In genomic region chr17:84656653-84657421, GRCm38 (mm10) we compare ENCODE assay signal across 18 mouse cellular contexts. TPM values are rescaled to one million over a fixed set of nuclear protein-coding genes. Genes with fewer than 3 reads are reported as not detected.
DNase-seq lines count a peak whose midpoint lies in the region; ATAC-seq and TF ChIP-seq lines count a peak whose summit lies in the region.
"Had no signal": no experiment of that assay in that cellular context is flagged by ENCODE, and none has a peak within 500 bp of the region (broad histone marks: within the 10 kb centered on the region; RNA-seq: fewer than 3 reads in every experiment).

No protein-coding gene starts in this region.

- H3K9ac ChIP-seq in kidney, postnatal 0 days (ENCODE audit: low read depth, low read length): no peak overlapping the region
- no peak overlapping the region for H3K9ac ChIP-seq in forebrain, embryonic 12.5 days
- H3K9ac ChIP-seq in hindbrain, embryonic 13.5 days: 0 out of 2 replicates have a peak overlapping the region, but pooled peaks have one; percentile 0
- H3K9ac ChIP-seq in neural tube, embryonic 12.5 days: no peak overlapping the region

- 33% methylated on average over 19 of the region's 19 CpGs for WGBS in kidney, postnatal 0 days
- 53% methylated on average over 19 of the region's 19 CpGs for WGBS in kidney, adult 2 months
- WGBS in forebrain, embryonic 12.5 days: 72% methylated on average over 19 of the region's 19 CpGs
- 34% methylated on average over 19 of the region's 19 CpGs for WGBS in hindbrain, embryonic 13.5 days
- WGBS in neural tube, embryonic 12.5 days: 35% methylated on average over 19 of the region's 19 CpGs

- no peak overlapping the region for H3K4me3 ChIP-seq in kidney, postnatal 0 days (replicated peaks; ENCODE audit: low read depth, low read length)
- no peak overlapping the region for H3K4me3 ChIP-seq in kidney, adult 2 months (ENCODE audit: insufficient read depth, low read depth, low read length)
- H3K4me3 ChIP-seq in forebrain, embryonic 12.5 days (replicated peaks): no peak overlapping the region
- no peak overlapping the region for H3K4me3 ChIP-seq in hindbrain, embryonic 13.5 days
- H3K4me3 ChIP-seq in neural tube, embryonic 12.5 days: no peak overlapping the region

- no peak overlapping the region for H3K4me2 ChIP-seq in kidney, postnatal 0 days (ENCODE audit: low read length)
- no peak overlapping the region for H3K4me2 ChIP-seq in forebrain, embryonic 12.5 days
- peak overlapping the region; percentile 25 for H3K4me2 ChIP-seq in hindbrain, embryonic 13.5 days
- peak overlapping the region; percentile 21; the same call in 1 of the 2 replicates for H3K4me2 ChIP-seq in neural tube, embryonic 12.5 days (replicated peaks)

- DNase-seq in kidney, postnatal 0 days (ENCODE audit: low spot score): peak; percentile 48
- DNase-seq in kidney, adult 2 months: no peak
- no peak for DNase-seq in ovary, postnatal 10 days (ENCODE audit: low spot score)
- no peak for DNase-seq in right cerebral cortex, postnatal 14 days
- DNase-seq: cerebellum, adult 11-12 months; gastrocnemius, postnatal 14 days; heart, postnatal 14 days; kidney, adult 11 months; liver; lung, adult 2 months; thymus, adult 18-20 months had no signal

- no peaks in the 10 kb centered on the region for H3K4me1 ChIP-seq in kidney, postnatal 0 days (replicated peaks; ENCODE audit: insufficient read depth, low read length)
- H3K4me1 ChIP-seq in kidney, adult 2 months (ENCODE audit: control insufficient read depth, insufficient read depth, low read length): no peaks in the 10 kb centered on the region
- H3K4me1 ChIP-seq in forebrain, embryonic 12.5 days: peaks cover 13% of the 10 kb centered on the region
- peaks cover 33% of the 10 kb centered on the region for H3K4me1 ChIP-seq in hindbrain, embryonic 13.5 days (replicated peaks)
- H3K4me1 ChIP-seq in neural tube, embryonic 12.5 days: peaks cover 14% of the 10 kb centered on the region

- no peaks in the 10 kb centered on the region for H3K36me3 ChIP-seq in kidney, postnatal 0 days (ENCODE audit: insufficient read depth, low read length)
- H3K36me3 ChIP-seq in kidney, adult 2 months (ENCODE audit: control insufficient read depth, insufficient read depth, low read length): no peaks in the 10 kb centered on the region
- H3K36me3 ChIP-seq in forebrain, embryonic 12.5 days (replicated peaks): no peaks in the 10 kb centered on the region
- H3K36me3 ChIP-seq in hindbrain, embryonic 13.5 days: peaks cover 4% of the 10 kb centered on the region; the same call in 1 of the 2 replicates
- H3K36me3 ChIP-seq in neural tube, embryonic 12.5 days: no peaks in the 10 kb centered on the region

- no peak for TF ChIP-seq CTCF in kidney, postnatal 0 days (IDR thresholded peaks at IDR 0.05; ENCODE audit: low read depth)
- no peak for TF ChIP-seq CTCF in kidney, adult 2 months (conservative IDR thresholded peaks at IDR 0.05; ENCODE audit: insufficient read depth, insufficient read length, low read depth, low read length)

- no peaks in the 10 kb centered on the region for H3K27me3 ChIP-seq in kidney, postnatal 0 days (ENCODE audit: insufficient read depth, low read length)
- H3K27me3 ChIP-seq in kidney, adult 2 months (replicated peaks; ENCODE audit: control insufficient read depth, insufficient read depth, low read length): no peaks in the 10 kb centered on the region
- no peaks in the 10 kb centered on the region for H3K27me3 ChIP-seq in forebrain, embryonic 12.5 days
- no peaks in the 10 kb centered on the region for H3K27me3 ChIP-seq in hindbrain, embryonic 13.5 days
- no peaks in the 10 kb centered on the region for H3K27me3 ChIP-seq in neural tube, embryonic 12.5 days (replicated peaks)

- H3K27ac ChIP-seq in kidney, postnatal 0 days: no peak overlapping the region
- H3K27ac ChIP-seq in kidney, adult 2 months (ENCODE audit: insufficient read depth, low read depth, low read length): no peak overlapping the region
- 0 out of 2 replicates have a peak overlapping the region, but pooled peaks have one; percentile 31 for H3K27ac ChIP-seq in forebrain, embryonic 12.5 days
- H3K27ac ChIP-seq in hindbrain, embryonic 13.5 days: peak overlapping the region; percentile 81
- H3K27ac ChIP-seq in neural tube, embryonic 12.5 days: no peak overlapping the region

- no peak for TF ChIP-seq POLR2A in kidney, adult 2 months (IDR thresholded peaks at IDR 0.05; ENCODE audit: low read depth, low read length)

- no peaks in the 10 kb centered on the region for H3K9me3 ChIP-seq in kidney, postnatal 0 days (replicated peaks; ENCODE audit: low read length)
- no peaks in the 10 kb centered on the region for H3K9me3 ChIP-seq in forebrain, embryonic 12.5 days
- no peaks in the 10 kb centered on the region for H3K9me3 ChIP-seq in hindbrain, embryonic 13.5 days
- H3K9me3 ChIP-seq in neural tube, embryonic 12.5 days: no peaks in the 10 kb centered on the region

- ATAC-seq in kidney, postnatal 0 days (replicated peaks; ENCODE audit: low FRiP score, low read depth): no peak
- no peak; the same call in 1 of the 2 replicates for ATAC-seq in forebrain, embryonic 12.5 days (ENCODE audit: low FRiP score)
- ATAC-seq in hindbrain, embryonic 13.5 days (ENCODE audit: low FRiP score): peak; percentile 80
- peak; percentile 53 for ATAC-seq in neural tube, embryonic 12.5 days (ENCODE audit: low FRiP score, low read depth)
- no peak for ATAC-seq in megakaryocyte, adult 5-6 weeks (ENCODE audit: poor library complexity, severe bottlenecking)

RNA-seq across cellular contexts. Expression of gene Abcg8, which starts 19.3 kb away (rescaled TPM):
- 0.36 and 0.38 TPM in 2 replicates for polyA plus RNA-seq in kidney, postnatal 0 days (2015; fragmentation: Nextera tagmentation; extraction: Ambion mirVana)
- polyA plus RNA-seq in kidney, adult 2 months (2012; rRNA removed): 0.33 and 0.45 TPM in 2 replicates
- 0.05 and 0.19 TPM in 2 replicates for polyA plus RNA-seq in forebrain, embryonic 12.5 days (2016; fragmentation: Nextera tagmentation; extraction: Ambion mirVana)
- 0.13 and 0.19 TPM in 2 replicates for polyA plus RNA-seq in hindbrain, embryonic 13.5 days (2015; fragmentation: Nextera tagmentation; extraction: Ambion mirVana)
- not detected in 2 replicates for polyA plus RNA-seq in neural tube, embryonic 12.5 days (2016; fragmentation: Nextera tagmentation; extraction: Ambion mirVana)
- not detected in 2 replicates for total RNA-seq in megakaryocyte, adult 5-6 weeks (2015)
- total RNA-seq in megakaryocyte, adult 5-6 weeks (2017): not detected in 2 replicates
- total RNA-seq: gastrocnemius, postnatal 14 days; heart, postnatal 14 days; layer of hippocampus, adult 8-10 months; megakaryocyte progenitor cell, adult 5-6 weeks; MEL had no signal

RNA-seq across cellular contexts. Expression of gene Abcg5, which starts 26.0 kb away (rescaled TPM):
- 4.1 and 4.8 TPM in 2 replicates for polyA plus RNA-seq in kidney, postnatal 0 days (2015; fragmentation: Nextera tagmentation; extraction: Ambion mirVana)
- polyA plus RNA-seq in kidney, adult 2 months (2012; rRNA removed): 0.45 and 0.47 TPM in 2 replicates
- 2.8 and 4.2 TPM in 2 replicates for polyA plus RNA-seq in forebrain, embryonic 12.5 days (2016; fragmentation: Nextera tagmentation; extraction: Ambion mirVana)
- polyA plus RNA-seq in hindbrain, embryonic 13.5 days (2015; fragmentation: Nextera tagmentation; extraction: Ambion mirVana): 3.2 and 7.7 TPM in 2 replicates
- polyA plus RNA-seq in neural tube, embryonic 12.5 days (2016; fragmentation: Nextera tagmentation; extraction: Ambion mirVana): 0.24 and 0.42 TPM in 2 replicates
- total RNA-seq in megakaryocyte, adult 5-6 weeks (2015): not detected in 2 replicates
- 0.16 TPM in 1 of 2 replicates, not detected in the other for total RNA-seq in megakaryocyte, adult 5-6 weeks (2017)
- total RNA-seq: gastrocnemius, postnatal 14 days; heart, postnatal 14 days; layer of hippocampus, adult 8-10 months; megakaryocyte progenitor cell, adult 5-6 weeks; MEL had no signal

RNA-seq across cellular contexts. Expression of gene Dync2li1, which starts 30.5 kb away (rescaled TPM):
- 59.9 and 61.2 TPM in 2 replicates for polyA plus RNA-seq in kidney, postnatal 0 days (2015; fragmentation: Nextera tagmentation; extraction: Ambion mirVana)
- polyA plus RNA-seq in kidney, adult 2 months (2012; rRNA removed): 13.0 and 19.1 TPM in 2 replicates
- polyA plus RNA-seq in forebrain, embryonic 12.5 days (2016; fragmentation: Nextera tagmentation; extraction: Ambion mirVana): 34.2 and 34.6 TPM in 2 replicates
- 33.2 and 36.9 TPM in 2 replicates for polyA plus RNA-seq in hindbrain, embryonic 13.5 days (2015; fragmentation: Nextera tagmentation; extraction: Ambion mirVana)
- polyA plus RNA-seq in neural tube, embryonic 12.5 days (2016; fragmentation: Nextera tagmentation; extraction: Ambion mirVana): 25.5 and 27.9 TPM in 2 replicates
- total RNA-seq in megakaryocyte, adult 5-6 weeks (2015): 2.6 and 3.3 TPM in 2 replicates
- 0.88 and 1.1 TPM in 2 replicates for total RNA-seq in megakaryocyte, adult 5-6 weeks (2017)
- total RNA-seq: MEL had no signal

Comparison
In these comparisons a context has a peak if more than half of its experiments do, and no peak if none do; other contexts are left out.
1. ATAC-seq: peak in hindbrain, embryonic 13.5 days (single experiment) and neural tube, embryonic 12.5 days (single experiment); none in kidney, postnatal 0 days (single experiment), forebrain, embryonic 12.5 days (single experiment) and megakaryocyte, adult 5-6 weeks (single experiment).
2. H3K27ac ChIP-seq: peak in forebrain, embryonic 12.5 days (single experiment) and hindbrain, embryonic 13.5 days (single experiment); none in kidney, postnatal 0 days (single experiment), kidney, adult 2 months (single experiment) and neural tube, embryonic 12.5 days (single experiment).
3. H3K4me2 ChIP-seq: peak in hindbrain, embryonic 13.5 days (single experiment) and neural tube, embryonic 12.5 days (single experiment); none in kidney, postnatal 0 days (single experiment) and forebrain, embryonic 12.5 days (single experiment).